11 mouse cellular contexts compared by ENCODE assay signal in the genomic region with DNA sequence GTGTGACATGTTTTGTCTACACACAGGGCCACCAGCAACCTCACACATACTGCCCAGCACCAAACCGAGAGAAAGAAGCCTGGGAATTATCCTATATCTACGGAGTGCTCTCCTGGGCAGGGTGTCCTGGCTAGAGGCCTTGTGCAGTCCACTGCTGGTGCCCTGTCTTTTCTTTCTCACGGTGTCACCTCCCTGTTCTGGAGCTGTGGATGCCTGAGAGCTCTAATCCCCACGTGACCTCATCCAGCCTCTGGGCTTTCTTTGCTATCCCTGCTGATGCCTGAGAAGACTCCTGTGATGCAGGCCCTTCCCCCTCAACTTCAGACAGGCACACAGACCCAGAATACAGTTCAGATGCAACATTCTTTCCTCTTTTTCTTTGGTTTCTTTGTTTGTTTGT. TPM values are rescaled to one million over a fixed set of nuclear protein-coding genes. Genes with fewer than 3 reads are reported as not detected.
A peak's percentile ranks its signal among the peaks of the same experiment; 100 is the strongest.
DNase-seq lines count a peak whose midpoint lies in the region; ATAC-seq and TF ChIP-seq lines count a peak whose summit lies in the region.
"Had no signal": no experiment of that assay in that cellular context is flagged by ENCODE, and none has a peak within 500 bp of the region (broad histone marks: within the 10 kb centered on the region; RNA-seq: fewer than 3 reads in every experiment).

No protein-coding gene starts in this region.

- no peak for DNase-seq in intestine, embryonic 14.5 days (ENCODE audit: low spot score)
- peak; percentile 24 to 49 for DNase-seq in spleen, postnatal 10 days (ENCODE audit: low spot score in 2 of 2)
- no peak for DNase-seq in spleen, adult 18-20 months
- peak; percentile 51 for DNase-seq in liver
- DNase-seq in yolk sac, embryonic 10.5 days (ENCODE audit: low spot score), result peak; percentile 52
- DNase-seq in cerebellum, postnatal 14 days, result no peak
- no peak for DNase-seq in adrenal gland, adult 8-10 months
- DNase-seq: adrenal gland, postnatal 36 days; cerebellum, adult 18-20 months; right cerebral cortex, postnatal 4 days had no signal

- no peak overlapping the region for H3K9ac ChIP-seq in intestine, embryonic 14.5 days (ENCODE audit: low read length)
- H3K9ac ChIP-seq in intestine, postnatal 0 days (ENCODE audit: low read depth, low read length), result no peak overlapping the region

- WGBS in intestine, embryonic 14.5 days, result 38% methylated on average over 4 of the region's 4 CpGs
- WGBS in intestine, postnatal 0 days, result 61% methylated on average over 4 of the region's 4 CpGs

- H3K9me3 ChIP-seq in intestine, embryonic 14.5 days (ENCODE audit: control insufficient read depth, low read length), result no peaks in the 10 kb centered on the region
- H3K9me3 ChIP-seq in intestine, postnatal 0 days (ENCODE audit: control insufficient read depth), result no peaks in the 10 kb centered on the region

- TF ChIP-seq CTCF in intestine, postnatal 0 days (IDR thresholded peaks at IDR 0.05; ENCODE audit: low read depth), result no peak

- H3K27me3 ChIP-seq in intestine, embryonic 14.5 days (replicated peaks; ENCODE audit: control insufficient read depth, insufficient read depth, low read length), result no peaks in the 10 kb centered on the region
- H3K27me3 ChIP-seq in intestine, postnatal 0 days (replicated peaks; ENCODE audit: control insufficient read depth, insufficient read depth, low read length), result no peaks in the 10 kb centered on the region

- no peak overlapping the region for H3K4me3 ChIP-seq in intestine, embryonic 14.5 days (ENCODE audit: low read depth, low read length)
- no peak overlapping the region for H3K4me3 ChIP-seq in intestine, postnatal 0 days (ENCODE audit: low read depth, low read length)

- H3K27ac ChIP-seq in intestine, embryonic 14.5 days (ENCODE audit: low read depth), result peak overlapping the region; percentile 69; the same call in 1 of the 2 replicates
- H3K27ac ChIP-seq in intestine, postnatal 0 days (ENCODE audit: low read depth, low read length), result no peak overlapping the region; the same call in 1 of the 2 replicates

- no peak overlapping the region for H3K4me2 ChIP-seq in intestine, embryonic 14.5 days (ENCODE audit: low read length)
- no peak overlapping the region for H3K4me2 ChIP-seq in intestine, postnatal 0 days (replicated peaks; ENCODE audit: low read depth)

- no peaks in the 10 kb centered on the region for H3K36me3 ChIP-seq in intestine, embryonic 14.5 days (ENCODE audit: control insufficient read depth, insufficient read depth, low read length)
- H3K36me3 ChIP-seq in intestine, postnatal 0 days (ENCODE audit: control insufficient read depth, insufficient read depth), result no peaks in the 10 kb centered on the region

- no peak for ATAC-seq in intestine, embryonic 14.5 days (replicated peaks; ENCODE audit: low FRiP score, low TSS enrichment, low read depth)
- no peak for ATAC-seq in intestine, postnatal 0 days

- peaks cover 17% of the 10 kb centered on the region for H3K4me1 ChIP-seq in intestine, embryonic 14.5 days (replicated peaks; ENCODE audit: control insufficient read depth, insufficient read depth, low read length)
- H3K4me1 ChIP-seq in intestine, postnatal 0 days (replicated peaks; ENCODE audit: control insufficient read depth, insufficient read depth, low read length), result peaks cover 17% of the 10 kb centered on the region; the same call in 1 of the 2 replicates

RNA-seq across cellular contexts. Expression of gene Ube2h, which starts 4.4 kb away (rescaled TPM):
- 50.5 and 50.8 TPM in 2 replicates for polyA plus RNA-seq in intestine, embryonic 14.5 days (2014; fragmentation: Nextera tagmentation; extraction: Ambion mirVana)
- 18.6 and 21.1 TPM in 2 replicates for polyA plus RNA-seq in intestine, postnatal 0 days (2015; fragmentation: Nextera tagmentation; extraction: Ambion mirVana)
- 100 to 1,000 TPM in 3 of 4 experiments, 10 to 100 TPM in 1; 97.5 to 131 (median 112) TPM for total RNA-seq in adrenal gland, adult 8-10 months (2022)

Comparison
In these comparisons a context has a peak if more than half of its experiments do, and no peak if none do; other contexts are left out.
1. DNase-seq: peak in spleen, postnatal 10 days (2 of 2), liver (single experiment) and yolk sac, embryonic 10.5 days (single experiment); none in intestine, embryonic 14.5 days (single experiment), spleen, adult 18-20 months (0 of 2), cerebellum, postnatal 14 days (0 of 2) and adrenal gland, adult 8-10 months (single experiment).